Mouse (Mus musculus) brown adipose tissue, adult 24 weeks (tissue): ENCODE data around the gene Prex1. TPM values are rescaled to one million over a fixed set of nuclear protein-coding genes. Genes with fewer than 3 reads are reported as not detected.

Source experiments
- H3K27ac ChIP-seq: fragments of 200-500 bp; replicated peaks from 2 replicates; pipeline ENCODE4 v1.5.1; 2012; ENCODE audit warnings: low read depth, mild to moderate bottlenecking, low read length
- H3K4me1 ChIP-seq: fragments of 200-500 bp; 2 replicates; pipeline ENCODE4 v1.6.1; 2012; ENCODE audit warnings: low read length, mixed read lengths; ENCODE audit not compliant: control insufficient read depth, insufficient read depth, insufficient read length
- H3K4me3 ChIP-seq: fragments of 200-500 bp; 2 replicates; pipeline ENCODE4 v1.5.1; 2012; ENCODE audit warnings: low read depth, mild to moderate bottlenecking, low read length, moderate library complexity; ENCODE audit not compliant: insufficient read depth
- polyA plus RNA-seq: library from polyadenylated mRNA; stranded (reverse); fragments of >200 nt; gene quantifications from 2 replicates; pipeline ENCODE4 v1.2.4, GENCODE M21; 2012; ENCODE audit not compliant: missing spikeins, insufficient read depth, insufficient read length

Prex1 gene
- polyA plus RNA-seq, 1 experiment = 2.3 TPM

GRCm38 (mm10) chr2:166551831-166552498, 161.7 kb downstream of the Prex1 start:
- H3K4me1 ChIP-seq = no peaks in the 10 kb centered on the region
- no peak overlapping the region for H3K27ac ChIP-seq
- no peak overlapping the region for H3K4me3 ChIP-seq

GRCm38 (mm10) chr2:166549871-166550270, 163.8 kb downstream of the Prex1 start:
- Histone ChIP-seq H3K4me3 (no peak overlapping the region), H3K4me1 (no peaks in the 10 kb centered on the region), H3K27ac (no peak overlapping the region)

- Histone ChIP-seq H3K4me3 (no peak overlapping the region), H3K27ac (no peak overlapping the region), H3K4me1 (no peaks in the 10 kb centered on the region)
Observed at GRCm38 (mm10) chr2:166549069-166549468, 164.6 kb downstream of the Prex1 start.

- Histone ChIP-seq H3K27ac (no peak overlapping the region), H3K4me1 (no peaks in the 10 kb centered on the region), H3K4me3 (no peak overlapping the region)
Observed at GRCm38 (mm10) chr2:166545580-166545979, 168.1 kb downstream of the Prex1 start.

- H3K4me3 ChIP-seq = no peak overlapping the region
- H3K4me1 ChIP-seq = no peaks in the 10 kb centered on the region
- no peak overlapping the region for H3K27ac ChIP-seq
Observed at GRCm38 (mm10) chr2:166544575-166545251, 168.9 kb downstream of the Prex1 start.

- Histone ChIP-seq H3K4me1 (no peaks in the 10 kb centered on the region), H3K4me3 (no peak overlapping the region), H3K27ac (no peak overlapping the region)
Observed at GRCm38 (mm10) chr2:166541112-166541928, 172.3 kb downstream of the Prex1 start.

GRCm38 (mm10) chr2:166540216-166540615, 173.4 kb downstream of the Prex1 start:
- Histone ChIP-seq H3K27ac (no peak overlapping the region), H3K4me3 (no peak overlapping the region), H3K4me1 (no peaks in the 10 kb centered on the region)

GRCm38 (mm10) chr2:166536896-166537295, 176.7 kb downstream of the Prex1 start:
- Histone ChIP-seq H3K4me3 (no peak overlapping the region), H3K27ac (no peak overlapping the region), H3K4me1 (no peaks in the 10 kb centered on the region)

- H3K27ac ChIP-seq = no peak overlapping the region
- H3K4me1 ChIP-seq = no peaks in the 10 kb centered on the region
Observed at GRCm38 (mm10) chr2:166535519-166535918, 178.1 kb downstream of the Prex1 start.

GRCm38 (mm10) chr2:166526204-166526603, 187.4 kb downstream of the Prex1 start:
- H3K4me1 ChIP-seq = no peaks in the 10 kb centered on the region
- no peak overlapping the region for H3K27ac ChIP-seq
- H3K4me3 ChIP-seq = no peak overlapping the region

More at GRCm38 (mm10) chr2:166535519-166535918, 178.1 kb downstream of the Prex1 start:
- no peak overlapping the region for H3K4me3 ChIP-seq

GRCm38 (mm10) chr2:166523156-166523890, 190.3 kb downstream of the Prex1 start:
- no peak overlapping the region for H3K4me3 ChIP-seq
- H3K4me1 ChIP-seq = no peaks in the 10 kb centered on the region
- no peak overlapping the region for H3K27ac ChIP-seq

- H3K4me3 ChIP-seq = no peak overlapping the region
- no peaks in the 10 kb centered on the region for H3K4me1 ChIP-seq
- no peak overlapping the region for H3K27ac ChIP-seq
Observed at GRCm38 (mm10) chr2:166522612-166523120, 191.0 kb downstream of the Prex1 start.

GRCm38 (mm10) chr2:166521878-166522611, 191.6 kb downstream of the Prex1 start:
- H3K4me1 ChIP-seq = no peaks in the 10 kb centered on the region
- no peak overlapping the region for H3K4me3 ChIP-seq
- H3K27ac ChIP-seq = no peak overlapping the region

- Histone ChIP-seq H3K4me3 (no peak overlapping the region), H3K27ac (no peak overlapping the region), H3K4me1 (no peaks in the 10 kb centered on the region)
Observed at GRCm38 (mm10) chr2:166521461-166521860, 192.2 kb downstream of the Prex1 start.
